Mouse (Mus musculus) brown adipose tissue, adult 24 weeks (tissue): Measurements from ENCODE around the gene Mgmt. TPM values are rescaled to one million over a fixed set of nuclear protein-coding genes. Genes with fewer than 3 reads are reported as not detected.

Experiments
- H3K27ac ChIP-seq: fragments of 200-500 bp; replicated peaks from 2 replicates; pipeline ENCODE4 v1.5.1; 2012; ENCODE audit warnings: low read depth, mild to moderate bottlenecking, low read length
- H3K4me1 ChIP-seq: fragments of 200-500 bp; 2 replicates; pipeline ENCODE4 v1.6.1; 2012; ENCODE audit warnings: low read length, mixed read lengths; ENCODE audit not compliant: control insufficient read depth, insufficient read depth, insufficient read length
- H3K4me3 ChIP-seq: fragments of 200-500 bp; 2 replicates; pipeline ENCODE4 v1.5.1; 2012; ENCODE audit warnings: low read depth, mild to moderate bottlenecking, low read length, moderate library complexity; ENCODE audit not compliant: insufficient read depth
- polyA plus RNA-seq: library from polyadenylated mRNA; stranded (reverse); fragments of >200 nt; gene quantifications from 2 replicates; pipeline ENCODE4 v1.2.4, GENCODE M21; 2012; ENCODE audit not compliant: missing spikeins, insufficient read depth, insufficient read length

Mgmt gene
- polyA plus RNA-seq, 1 experiment = 9.9 TPM

DNA sequence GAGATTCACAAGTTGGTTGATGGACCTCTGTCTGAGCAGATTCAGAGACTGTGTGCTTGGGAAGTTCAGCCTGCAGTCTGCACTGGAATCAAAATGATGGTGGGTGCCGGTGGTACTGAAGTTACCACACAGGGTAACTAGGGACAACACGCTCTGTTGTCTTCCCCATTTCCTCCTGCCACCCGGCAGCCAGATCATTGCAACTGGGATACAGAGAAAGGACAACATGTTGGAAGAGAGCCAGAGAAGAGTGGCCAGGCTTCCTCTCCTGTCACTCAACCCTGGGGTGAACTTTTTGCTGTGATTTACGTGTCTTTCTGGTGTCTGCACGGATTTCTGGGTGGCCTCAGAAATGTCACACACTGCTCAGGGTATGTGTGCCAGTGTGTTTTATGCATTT, 107.4 kb downstream of the Mgmt start:
- Histone ChIP-seq H3K4me3 (no peak overlapping the region), H3K27ac (no peak overlapping the region), H3K4me1 (peaks cover 6% of the 10 kb centered on the region; the same call in 1 of the 2 replicates)

GRCm38 (mm10) chr7:137002431-137002830, 108.0 kb downstream of the Mgmt start:
- H3K27ac ChIP-seq = no peak overlapping the region
- H3K4me3 ChIP-seq = no peak overlapping the region
- H3K4me1 ChIP-seq = peaks cover 6% of the 10 kb centered on the region; the same call in 1 of the 2 replicates

GRCm38 (mm10) chr7:137005293-137005692, 110.9 kb downstream of the Mgmt start:
- Histone ChIP-seq H3K4me1 (peaks cover 11% of the 10 kb centered on the region), H3K4me3 (no peak overlapping the region), H3K27ac (no peak overlapping the region)

- Histone ChIP-seq H3K27ac (no peak overlapping the region), H3K4me3 (no peak overlapping the region), H3K4me1 (peaks cover 7% of the 10 kb centered on the region; the same call in 1 of the 2 replicates)
Observed at GRCm38 (mm10) chr7:137008321-137008720, 113.9 kb downstream of the Mgmt start.

GRCm38 (mm10) chr7:137009732-137010275, 115.4 kb downstream of the Mgmt start:
- Histone ChIP-seq H3K4me3 (no peak overlapping the region), H3K4me1 (peaks cover 7% of the 10 kb centered on the region; the same call in 1 of the 2 replicates), H3K27ac (no peak overlapping the region)

DNA sequence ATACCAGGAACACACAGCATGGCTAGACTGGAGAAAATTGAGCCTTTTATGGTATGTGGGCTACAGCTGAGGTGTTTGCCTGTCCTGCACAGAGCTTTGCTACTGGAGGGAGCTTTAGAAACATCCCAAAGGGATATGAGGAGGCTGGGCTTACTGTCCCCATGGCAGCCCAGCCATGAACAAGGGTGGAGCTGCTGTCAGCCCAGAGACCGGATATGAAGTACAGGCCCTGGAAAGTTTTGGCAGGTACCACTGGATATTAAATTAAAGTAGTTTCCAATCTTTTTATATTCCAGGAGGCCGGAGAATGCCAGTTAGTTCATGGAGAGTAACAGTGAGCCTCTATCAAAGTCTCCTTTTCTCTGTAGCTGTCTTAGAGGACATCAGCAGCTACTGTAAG, 116.0 kb downstream of the Mgmt start:
- Histone ChIP-seq H3K27ac (no peak overlapping the region), H3K4me1 (peaks cover 7% of the 10 kb centered on the region; the same call in 1 of the 2 replicates), H3K4me3 (no peak overlapping the region)

GRCm38 (mm10) chr7:137012687-137013086, 118.3 kb downstream of the Mgmt start:
- Histone ChIP-seq H3K4me1 (peaks cover 7% of the 10 kb centered on the region; the same call in 1 of the 2 replicates), H3K4me3 (no peak overlapping the region), H3K27ac (no peak overlapping the region)

DNA sequence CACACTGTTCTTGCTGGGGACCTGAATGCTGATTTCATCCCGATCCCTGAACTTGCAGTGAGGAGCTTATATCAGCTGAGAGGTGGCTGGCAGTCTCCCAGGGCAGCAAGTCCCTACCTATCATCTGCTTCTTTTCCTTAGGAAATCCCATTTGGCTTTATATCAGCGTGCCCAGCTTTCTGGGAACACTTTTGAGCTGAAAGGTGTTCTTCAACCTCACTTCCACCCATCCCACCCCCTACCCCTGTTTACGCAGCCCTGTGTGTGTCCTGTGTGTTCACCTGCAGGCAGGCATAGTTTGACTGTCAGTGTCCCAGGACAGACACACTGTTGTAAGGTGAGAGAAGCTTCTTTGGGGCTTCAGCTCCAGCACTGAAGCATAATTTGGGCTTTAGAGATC, 119.0 kb downstream of the Mgmt start:
- Histone ChIP-seq H3K27ac (no peak overlapping the region), H3K4me3 (no peak overlapping the region), H3K4me1 (peaks cover 7% of the 10 kb centered on the region; the same call in 1 of the 2 replicates)

- Histone ChIP-seq H3K27ac (no peak overlapping the region), H3K4me1 (peaks cover 10% of the 10 kb centered on the region), H3K4me3 (no peak overlapping the region)
Observed at GRCm38 (mm10) chr7:137018614-137019013, 124.2 kb downstream of the Mgmt start.

- peak overlapping the region; percentile 70; the same call in 1 of the 2 replicates for H3K27ac ChIP-seq
- peaks cover 10% of the 10 kb centered on the region for H3K4me1 ChIP-seq
- H3K4me3 ChIP-seq = no peak overlapping the region
Observed at GRCm38 (mm10) chr7:137020195-137020594, 125.8 kb downstream of the Mgmt start.

- H3K27ac ChIP-seq = no peak overlapping the region
Observed at GRCm38 (mm10) chr7:137030789-137031188, 136.4 kb downstream of the Mgmt start.

DNA sequence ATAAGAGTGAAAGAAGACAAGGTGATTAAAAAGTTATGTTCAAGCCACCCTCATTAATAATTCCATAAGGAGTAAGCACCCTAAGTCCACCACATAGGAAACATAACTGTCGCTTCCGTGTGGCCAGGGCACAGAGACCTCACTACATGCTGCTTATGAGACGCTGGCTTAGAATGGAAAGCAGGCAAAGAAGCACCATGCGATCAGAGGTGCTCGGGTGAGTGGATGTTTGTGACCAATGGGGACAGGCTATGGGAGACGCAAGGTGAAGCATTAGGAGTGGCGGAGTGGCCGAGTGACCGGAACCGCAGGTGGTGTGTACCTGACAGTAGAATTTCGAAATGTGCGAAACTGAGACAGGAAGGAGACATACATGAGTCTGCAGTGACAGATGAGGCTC, 138.8 kb downstream of the Mgmt start:
- Histone ChIP-seq H3K4me1 (peaks cover 3% of the 10 kb centered on the region), H3K4me3 (no peak overlapping the region), H3K27ac (no peak overlapping the region)

More at GRCm38 (mm10) chr7:137030789-137031188, 136.4 kb downstream of the Mgmt start:
- Histone ChIP-seq H3K4me1 (peaks cover 3% of the 10 kb centered on the region; the same call in 1 of the 2 replicates), H3K4me3 (no peak overlapping the region)

DNA sequence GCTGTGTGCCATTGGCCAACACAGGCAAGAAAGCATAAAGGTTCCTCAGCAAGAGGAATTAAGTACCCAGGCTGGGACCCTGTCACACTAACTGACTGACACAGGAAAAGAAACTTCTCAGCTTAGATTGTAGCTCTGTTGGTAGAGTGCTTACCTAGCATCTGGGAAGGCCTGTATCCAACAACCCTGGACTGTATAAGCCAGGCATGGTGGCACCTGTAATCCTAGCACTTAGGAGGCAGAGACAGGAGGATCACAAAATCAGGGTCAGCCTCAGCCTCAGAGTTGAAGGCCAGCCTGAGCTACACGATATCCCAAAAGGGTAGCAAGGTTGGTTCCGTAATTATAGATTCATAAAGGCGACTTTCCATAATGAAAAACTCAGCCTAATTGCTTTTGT, 140.6 kb downstream of the Mgmt start:
- Histone ChIP-seq H3K4me1 (peaks cover 8% of the 10 kb centered on the region), H3K27ac (no peak overlapping the region), H3K4me3 (no peak overlapping the region)

DNA sequence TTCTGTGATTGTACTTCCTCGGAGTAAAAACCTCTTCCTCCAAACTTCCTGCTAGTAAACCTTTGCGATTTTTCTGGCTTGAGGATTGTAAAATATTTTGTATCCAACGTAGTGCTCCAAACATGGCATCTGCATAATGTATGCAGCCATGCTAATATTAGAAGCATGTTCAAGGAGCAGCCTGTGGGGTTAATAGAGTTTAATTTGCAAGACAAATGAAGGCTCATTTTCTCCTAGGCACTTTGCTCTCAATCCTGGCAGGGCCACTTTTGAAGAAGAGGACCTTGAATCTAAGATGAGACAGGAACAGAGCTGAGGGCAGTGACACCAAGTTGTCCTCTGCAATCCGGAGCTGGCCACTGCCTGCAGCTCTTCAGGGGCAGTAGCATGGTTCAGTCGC, 141.5 kb downstream of the Mgmt start:
- no peak overlapping the region for H3K27ac ChIP-seq

GRCm38 (mm10) chr7:137037471-137037870, 143.1 kb downstream of the Mgmt start:
- Histone ChIP-seq H3K4me1 (peaks cover 6% of the 10 kb centered on the region; the same call in 1 of the 2 replicates), H3K27ac (no peak overlapping the region)

More for the DNA sequence above, 141.5 kb downstream of the Mgmt start:
- no peak overlapping the region for H3K4me3 ChIP-seq
- peaks cover 8% of the 10 kb centered on the region for H3K4me1 ChIP-seq

DNA sequence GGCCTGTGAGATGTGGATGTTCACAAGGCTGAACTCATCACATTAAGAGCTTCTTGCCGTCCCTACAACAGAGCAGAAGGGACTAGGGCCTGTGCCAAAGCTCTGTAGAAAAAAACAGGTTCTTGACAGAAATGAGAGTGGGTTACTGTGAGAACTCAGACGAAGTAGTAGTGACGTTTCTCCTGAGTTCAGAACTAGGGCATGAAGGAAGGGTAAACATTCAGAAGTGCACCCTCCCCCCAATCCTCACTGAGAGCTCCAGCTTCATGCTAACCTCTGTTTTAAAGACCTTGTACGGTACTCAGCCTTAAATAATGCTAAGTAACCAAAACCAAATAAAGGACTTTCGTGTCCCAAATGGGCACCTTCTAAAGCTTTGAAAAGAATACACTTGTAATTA, 143.5 kb downstream of the Mgmt start:
- H3K4me1 ChIP-seq = peaks cover 6% of the 10 kb centered on the region; the same call in 1 of the 2 replicates
- no peak overlapping the region for H3K27ac ChIP-seq
- no peak overlapping the region for H3K4me3 ChIP-seq

More at GRCm38 (mm10) chr7:137037471-137037870, 143.1 kb downstream of the Mgmt start:
- H3K4me3 ChIP-seq = no peak overlapping the region
